Mouse (Mus musculus): ENCODE data around the gene Gm27179. TPM values are rescaled to one million over a fixed set of nuclear protein-coding genes. Genes with fewer than 3 reads are reported as not detected.

Gm27179 gene
- polyA plus RNA-seq, 1 experiment from 2014 or later: not detected

Other genes starting within 250 kb of the Gm27179 start
- 0.07 TPM in 1 of 2 replicates, not detected in the other for gene Synb, start 218.2 kb downstream of the Gm27179 start, polyA plus RNA-seq (2014; fragmentation: Nextera tagmentation; extraction: Ambion mirVana)
- not detected in 2 replicates for gene Gm16867, start 9.2 kb downstream of the Gm27179 start, polyA plus RNA-seq (2014; fragmentation: Nextera tagmentation; extraction: Ambion mirVana)
- 9.1 and 9.3 TPM in 2 replicates for gene Entpd4b, start 42.9 kb upstream of the Gm27179 start, polyA plus RNA-seq (2014; fragmentation: Nextera tagmentation; extraction: Ambion mirVana)

Measured in liver, embryonic 11.5 days (tissue).